Mouse (Mus musculus) heart, postnatal 4 days (tissue): ENCODE measurements around the gene Vpreb1. TPM values are rescaled to one million over a fixed set of nuclear protein-coding genes. Genes with fewer than 3 reads are reported as not detected.
"Not testable (repeated sequence)": the region's sequence is repeated elsewhere in the genome, so short reads cannot be mapped to it uniquely, and the experiment has no call there.

Source experiments
- DNase-seq: peaks from one replicate; pipeline ENCODE4 v3.0.0; 2021
- total RNA-seq, 2 experiments: library from RNA; stranded (reverse); gene quantifications; 2 replicates each; pipeline ENCODE4 v1.2.3; 2021

Gene Vpreb1
- total RNA-seq = not detected

DNA sequence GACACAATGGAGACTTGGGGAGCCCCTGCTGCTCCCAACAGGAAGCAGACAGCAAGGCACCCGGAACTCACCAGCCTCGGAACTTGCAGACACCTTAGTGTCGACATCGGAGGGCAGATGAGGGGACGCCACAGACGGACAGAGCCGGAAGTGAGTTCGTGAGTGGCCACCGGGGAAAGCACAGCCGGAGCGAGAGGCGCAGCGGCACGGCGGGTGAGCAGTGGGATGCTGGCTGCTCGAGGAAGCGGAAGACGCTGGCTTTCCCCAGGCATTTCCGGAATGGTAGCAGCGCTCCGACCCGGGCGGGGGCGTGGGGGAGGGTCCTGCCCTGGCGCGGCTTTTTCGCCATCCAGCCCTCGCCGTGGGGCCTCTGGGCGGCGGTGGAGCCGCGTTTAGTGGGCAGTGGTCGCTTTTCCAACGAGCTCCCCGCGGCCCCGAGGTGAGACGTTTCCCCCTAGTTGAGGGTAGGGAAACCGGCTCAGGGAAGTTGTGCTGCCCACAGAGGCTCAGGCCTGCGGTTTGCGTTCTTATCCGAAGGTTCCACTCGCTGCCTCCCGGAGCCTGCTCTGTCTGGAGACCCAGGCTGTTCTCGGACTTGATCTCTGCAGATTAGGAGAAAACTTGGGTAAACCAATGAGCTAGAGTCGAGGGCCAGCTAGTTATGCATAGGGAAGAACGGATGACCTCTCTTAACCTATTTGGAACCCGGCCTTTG, at the start of gene Vpreb1, which contains the start of gene Top3b:
TSS of gene Vpreb1 (minus strand) at position 227 of the 715 bp plus-strand sequence.
TSS of gene Top3b (plus strand) at position 120 of the 715 bp plus-strand sequence.
- DNase-seq = peak; percentile 92

DNA sequence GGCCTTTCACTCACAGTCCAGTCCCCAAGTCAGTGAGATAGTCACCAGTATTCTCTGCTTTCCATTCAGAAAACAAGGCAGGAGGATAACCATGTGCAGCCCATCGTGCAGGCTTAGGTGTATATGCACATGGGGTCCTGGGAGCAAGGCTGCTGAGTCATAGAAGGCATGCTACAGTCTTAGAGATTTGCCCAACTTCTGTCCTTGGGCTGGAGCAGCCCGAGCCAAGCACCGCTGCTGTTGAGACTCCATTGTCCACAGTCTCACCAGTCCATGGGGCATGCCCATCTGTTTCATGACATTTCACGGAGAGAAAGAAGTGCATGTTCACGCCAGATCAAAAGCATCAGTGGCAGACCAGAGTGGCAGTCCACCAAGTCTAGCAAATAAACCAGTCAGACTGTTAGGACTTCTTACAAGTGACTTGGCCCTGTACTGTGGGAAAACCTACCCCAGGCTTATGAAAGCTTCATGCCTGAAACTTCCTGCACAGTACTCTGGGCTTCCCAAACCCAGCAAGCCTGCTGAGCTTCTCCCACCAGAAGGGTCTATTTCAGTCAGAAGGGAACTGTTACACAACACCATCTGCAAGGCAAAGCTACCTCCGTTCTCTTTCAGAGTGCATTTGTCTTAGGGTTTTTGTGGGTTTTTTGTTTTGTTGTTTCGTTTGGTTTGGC, 47.9 kb upstream of the Vpreb1 start:
- DNase-seq = no peak

DNA sequence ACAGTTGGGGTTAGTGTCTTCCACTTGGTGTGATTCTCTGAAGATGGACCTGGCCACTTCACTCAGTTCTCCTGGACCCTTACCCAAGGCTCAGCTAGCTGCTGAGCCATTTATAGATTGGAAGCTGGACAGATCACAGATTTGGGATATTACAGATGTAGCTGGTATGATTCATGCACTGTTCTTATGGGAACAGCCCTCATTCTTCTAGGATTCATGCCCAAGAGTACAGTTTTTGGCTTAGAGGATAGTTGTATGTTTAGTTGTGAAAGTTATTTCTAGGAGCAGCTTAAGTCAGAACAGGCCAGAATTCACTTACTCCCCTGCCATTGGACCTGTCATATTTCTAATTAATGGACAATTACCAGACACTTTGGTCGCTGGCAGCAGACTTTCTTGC, 42.8 kb upstream of the Vpreb1 start:
- DNase-seq = no peak

DNA sequence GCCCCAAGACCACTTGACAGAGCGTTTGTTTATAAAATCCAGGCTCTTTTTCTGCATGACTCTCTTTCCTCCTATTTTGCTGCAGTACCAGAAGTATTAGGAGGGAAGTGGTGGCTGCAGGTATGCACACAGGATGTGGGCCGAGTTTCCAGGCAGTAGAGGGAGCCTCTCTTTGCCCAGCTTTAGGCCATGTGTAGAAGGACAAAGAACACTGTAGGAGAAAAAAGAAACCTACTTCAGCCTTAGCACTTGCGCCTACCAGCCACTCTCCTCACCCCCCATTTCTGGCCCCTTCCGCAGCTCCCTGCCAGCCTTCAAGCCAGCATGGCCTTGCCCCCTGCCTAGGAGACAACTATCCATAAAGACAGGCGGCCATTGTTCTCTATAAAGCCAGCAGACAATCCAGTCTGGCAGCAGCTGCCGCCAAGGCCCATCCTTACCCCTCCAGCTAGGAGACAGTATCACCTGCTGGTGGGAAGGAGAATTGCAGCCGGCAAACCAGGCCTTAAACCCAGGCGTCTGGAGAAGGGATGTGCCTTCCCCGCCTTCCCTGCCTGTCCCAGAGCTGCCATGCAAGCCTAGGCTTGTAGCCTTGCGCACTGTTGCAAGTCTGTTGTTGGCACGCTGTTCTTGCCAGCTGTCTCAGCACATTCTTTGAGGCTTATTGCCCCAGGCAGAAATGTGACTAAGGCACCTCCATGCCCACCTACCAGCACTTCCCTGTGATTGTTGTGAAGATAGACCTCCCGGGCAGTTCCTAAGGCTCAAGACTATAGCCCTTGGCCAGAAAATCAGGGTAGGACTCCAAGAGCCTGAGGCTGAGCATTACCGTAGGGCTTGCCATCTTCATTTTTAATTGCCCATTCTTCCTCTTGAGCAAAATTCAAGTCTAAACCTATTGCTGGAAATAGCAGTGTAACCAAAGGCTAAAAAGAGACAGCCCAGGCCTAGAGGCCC, 41.3 kb upstream of the Vpreb1 start:
- peak; percentile 87 for DNase-seq

DNA sequence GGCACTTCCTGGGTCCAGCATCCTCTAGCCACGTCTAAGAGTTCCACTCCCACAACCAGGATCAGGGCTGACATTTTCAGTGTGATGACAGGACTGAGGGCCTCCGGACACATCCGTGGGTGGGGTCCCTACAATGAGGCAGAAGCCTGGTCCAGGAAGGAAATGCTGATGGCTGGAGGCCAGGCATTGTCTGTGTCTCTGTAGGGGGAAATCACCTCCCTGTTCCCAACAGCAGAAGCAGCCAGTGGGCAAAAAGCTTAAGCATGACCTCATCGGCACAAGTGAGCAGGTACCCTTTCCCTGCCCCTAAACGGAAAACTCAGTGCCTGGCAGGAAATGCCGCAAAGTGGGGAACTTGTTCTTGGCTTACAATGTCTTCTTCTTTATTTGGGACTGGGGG, 37.2 kb upstream of the Vpreb1 start:
- peak; percentile 86 for DNase-seq

DNA sequence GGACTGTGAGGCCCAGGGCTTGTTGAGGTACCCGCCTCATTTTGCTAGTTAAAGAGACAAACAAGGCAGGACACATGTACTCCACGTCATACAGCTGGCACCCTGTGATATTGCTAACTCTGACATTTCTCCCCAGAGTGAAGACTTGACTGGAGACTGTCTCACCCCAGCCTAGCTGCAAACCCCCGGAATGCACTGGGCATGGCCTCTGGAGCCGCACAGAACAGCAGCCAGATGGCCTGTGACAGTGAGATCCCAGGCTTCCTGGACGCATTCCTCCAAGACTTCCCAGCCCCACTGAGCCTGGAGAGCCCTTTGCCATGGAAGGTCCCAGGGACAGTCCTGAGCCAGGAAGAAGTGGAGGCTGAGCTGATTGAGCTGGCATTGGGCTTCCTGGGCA, 32.5 kb upstream of the Vpreb1 start:
- DNase-seq = no peak

DNA sequence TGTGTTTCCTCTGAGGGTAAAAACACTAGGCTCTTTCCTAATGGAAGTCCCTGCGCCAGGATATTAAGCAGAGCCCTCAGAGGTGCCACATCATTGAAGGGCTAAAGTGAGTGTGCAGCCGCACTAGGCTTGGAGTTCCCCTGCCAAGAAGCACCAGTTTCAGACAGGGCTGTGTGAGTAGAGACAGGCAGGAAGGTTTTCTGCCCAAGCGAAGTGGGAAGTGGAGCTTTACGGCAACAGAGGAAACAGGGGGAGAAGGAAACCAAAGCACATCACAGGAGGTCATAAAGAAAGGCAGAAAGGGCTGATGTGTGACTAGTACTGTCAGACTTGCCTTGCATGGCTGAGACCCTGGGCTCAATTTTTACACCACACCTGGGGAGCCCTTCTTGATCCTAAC, 31.7 kb upstream of the Vpreb1 start:
- DNase-seq = no peak

DNA sequence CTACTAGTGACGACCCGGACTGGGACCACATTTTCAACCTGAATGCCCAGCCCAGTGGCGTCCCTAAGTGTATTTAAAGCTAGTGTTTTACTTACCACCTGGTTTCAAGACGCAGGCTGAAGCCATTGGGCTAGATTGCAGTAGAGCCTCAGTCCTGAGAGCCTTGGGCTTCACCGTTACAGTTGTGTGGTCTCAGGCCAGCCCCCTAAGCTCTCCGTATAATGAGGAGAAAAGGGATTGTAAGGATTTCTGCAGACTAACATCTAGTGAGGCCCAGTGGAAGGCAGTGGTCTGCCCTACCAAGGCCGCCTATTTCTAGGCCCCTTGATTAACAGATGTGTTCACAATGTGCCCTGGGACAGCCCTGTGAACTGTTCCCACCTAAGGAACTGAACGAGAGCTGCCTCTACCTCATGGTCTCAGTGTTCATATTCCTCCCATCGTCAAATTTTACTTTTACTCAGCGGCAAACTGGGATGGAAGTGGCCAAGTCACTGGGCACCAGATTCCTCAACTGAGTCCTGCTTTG, 26.5 kb upstream of the Vpreb1 start:
- no peak for DNase-seq

DNA sequence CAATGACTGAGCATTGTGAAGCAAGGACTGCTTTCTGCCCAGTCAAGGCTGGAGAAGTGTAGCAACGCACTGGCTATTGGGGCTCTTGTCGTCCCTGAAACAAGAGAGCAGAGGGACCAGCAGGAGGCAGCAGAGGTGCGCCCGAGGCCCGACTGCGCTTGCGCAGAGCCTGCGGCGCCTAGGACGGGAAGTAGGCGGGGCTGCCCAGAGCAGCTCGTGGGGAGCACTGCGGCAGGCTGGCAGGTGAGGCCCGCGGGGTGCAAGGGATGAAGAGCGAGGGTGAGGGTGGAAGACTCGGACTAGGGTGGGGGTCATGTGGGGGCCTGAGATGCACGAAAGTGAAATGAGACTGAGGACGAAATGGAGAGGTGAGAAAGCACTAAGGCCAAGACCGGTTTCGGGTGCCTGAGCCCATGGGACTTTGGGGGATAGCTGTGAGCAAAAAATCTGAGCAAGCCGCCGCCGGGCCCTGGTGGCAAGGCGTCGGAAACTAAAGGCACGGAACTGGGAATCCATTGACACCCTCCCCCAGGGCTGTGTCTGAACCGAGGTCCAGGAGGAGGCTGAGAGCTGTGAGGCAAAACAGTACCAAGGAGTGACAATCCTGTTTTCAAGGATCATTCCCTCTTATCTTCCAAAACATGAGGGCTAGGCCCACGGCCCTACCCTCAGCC, 25.9 kb upstream of the Vpreb1 start, which contains the start of gene Ppm1f:
TSS of gene Ppm1f (plus strand) at position 88 of the 674 bp plus-strand sequence.
- DNase-seq = peak; percentile 98

DNA sequence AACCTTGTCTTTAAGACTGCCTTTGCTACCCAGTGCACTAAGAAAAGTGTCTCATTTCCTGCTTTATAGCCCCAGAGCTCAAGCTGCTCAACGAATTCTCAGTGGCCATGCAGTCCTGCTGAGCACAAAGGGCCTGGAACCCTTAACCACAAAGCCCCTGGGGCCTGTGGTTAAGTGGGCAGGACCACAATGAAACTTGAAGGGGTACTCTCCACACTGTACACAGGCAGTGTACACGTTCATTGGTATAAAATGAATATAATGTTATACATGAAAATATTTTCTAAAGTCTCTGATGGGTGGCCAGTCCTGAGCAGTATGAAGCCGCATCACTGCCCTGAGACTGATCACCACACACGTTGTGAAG, 25.4 kb upstream of the Vpreb1 start:
- DNase-seq = no peak

DNA sequence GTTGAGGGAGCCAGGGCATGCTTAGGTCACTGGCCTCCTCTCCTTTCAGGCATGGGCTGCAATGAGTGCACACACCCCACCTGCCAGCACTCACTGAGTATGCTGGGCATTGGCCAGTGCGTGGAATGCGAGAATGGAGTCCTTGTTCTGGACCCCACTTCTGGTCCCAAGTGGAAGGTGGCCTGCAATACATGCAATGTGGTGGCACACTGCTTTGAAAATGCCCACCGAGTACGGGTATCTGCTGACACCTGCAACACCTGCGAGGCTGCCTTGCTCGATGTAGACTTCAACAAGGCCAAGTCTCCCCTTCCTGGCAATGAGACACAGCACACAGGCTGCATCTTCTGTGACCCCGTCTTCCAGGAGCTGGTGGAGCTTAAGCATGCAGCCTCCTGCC, 21.7 kb upstream of the Vpreb1 start:
- DNase-seq = no peak

DNA sequence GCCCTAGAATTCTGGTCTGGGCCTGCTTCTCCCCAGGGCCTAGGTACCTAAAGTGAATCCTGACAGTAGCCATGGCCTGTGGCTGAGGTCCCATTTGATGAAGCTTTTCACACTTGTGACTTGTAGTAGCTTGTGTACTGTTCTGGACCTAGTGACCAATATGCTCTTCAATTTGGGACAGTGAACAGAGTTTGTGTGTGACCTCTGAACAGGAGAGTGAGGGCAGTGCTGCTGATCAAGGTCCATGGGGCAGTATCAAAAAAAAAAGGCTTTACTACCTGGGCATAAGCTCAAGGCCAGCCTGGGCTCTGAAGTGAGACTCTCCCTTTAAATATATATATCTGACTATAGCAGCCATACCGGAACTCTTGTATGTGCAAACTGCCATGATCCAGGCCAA, 17.7 kb upstream of the Vpreb1 start:
- DNase-seq = no peak

DNA sequence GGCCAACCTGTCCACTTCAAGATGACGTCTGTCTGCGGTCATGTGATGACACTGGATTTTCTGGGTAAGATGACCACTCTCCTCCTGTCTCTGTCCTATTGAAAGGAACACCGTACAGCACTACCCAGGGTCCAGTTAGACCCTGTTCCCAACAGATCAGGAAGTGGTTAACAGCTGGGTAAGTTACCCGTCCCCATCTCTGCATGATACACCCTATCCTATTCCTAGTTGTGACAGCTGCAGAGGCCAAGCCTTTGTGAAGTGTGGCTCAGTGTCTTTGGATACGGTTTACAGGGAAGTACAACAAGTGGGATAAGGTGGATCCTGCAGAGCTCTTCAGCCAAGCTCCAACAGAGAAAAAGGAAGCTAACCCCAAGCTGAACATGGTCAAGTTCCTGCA, 8.4 kb upstream of the Vpreb1 start:
- DNase-seq = no peak

DNA sequence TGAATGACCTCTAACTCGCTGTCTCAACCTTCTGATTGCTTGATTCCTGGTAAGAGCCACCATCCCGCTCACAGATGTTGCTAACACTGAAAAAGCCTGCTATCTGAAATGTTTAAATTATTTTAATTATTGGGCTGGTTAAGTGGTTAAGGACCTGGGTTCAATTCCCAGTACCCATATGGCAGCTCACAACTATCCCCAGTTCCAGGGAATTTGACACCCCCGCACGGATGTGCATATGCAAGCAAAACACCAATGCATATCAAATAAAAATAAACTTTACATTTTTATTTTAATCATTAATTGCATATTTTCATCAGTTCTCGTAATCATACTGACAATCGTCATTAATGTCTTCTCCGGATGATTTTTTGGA, 414 bp downstream of the Vpreb1 start:
- DNase-seq = no peak

DNA sequence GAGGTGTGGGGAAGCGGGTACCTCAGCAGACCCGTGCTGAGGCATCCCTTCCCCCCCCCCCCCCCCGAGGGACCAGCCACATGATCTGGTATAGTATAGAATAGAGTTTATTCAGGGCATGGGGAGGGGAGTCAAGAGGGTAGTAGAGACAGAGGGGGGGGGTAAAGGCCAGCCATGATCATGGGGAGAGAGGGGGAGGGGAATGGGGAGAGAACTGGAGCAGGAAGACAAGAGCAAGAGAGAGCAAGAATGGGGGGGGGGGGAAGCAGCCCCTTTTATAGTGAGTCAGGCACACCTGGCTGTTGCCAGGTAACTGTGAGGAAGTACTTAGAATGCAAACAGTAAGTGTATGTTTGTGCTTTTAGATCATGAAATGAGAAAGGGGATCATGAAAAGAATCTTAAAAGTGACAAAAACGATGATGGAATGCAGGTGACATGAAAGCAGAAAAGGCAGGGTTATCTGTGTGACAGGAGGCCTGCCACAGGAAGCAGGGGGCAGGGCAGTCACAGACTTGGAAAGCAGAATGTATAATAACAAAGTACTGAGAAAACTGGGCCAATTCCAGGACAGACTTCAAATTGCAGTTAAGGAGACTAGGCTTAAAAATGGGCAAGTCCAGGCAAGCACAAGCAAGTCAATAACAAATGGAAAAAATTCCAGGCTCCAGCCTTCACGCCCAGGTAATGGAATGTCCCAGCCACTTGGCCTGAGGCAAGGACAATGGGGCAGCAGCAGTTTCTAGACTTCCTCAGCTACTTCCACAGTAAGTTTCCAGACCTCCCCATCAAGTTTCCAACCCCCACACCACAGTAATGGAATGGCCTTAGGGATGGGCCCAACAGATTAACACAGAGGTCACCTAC, 4.7 kb downstream of the Vpreb1 start:
- peak; percentile 17 for DNase-seq

DNA sequence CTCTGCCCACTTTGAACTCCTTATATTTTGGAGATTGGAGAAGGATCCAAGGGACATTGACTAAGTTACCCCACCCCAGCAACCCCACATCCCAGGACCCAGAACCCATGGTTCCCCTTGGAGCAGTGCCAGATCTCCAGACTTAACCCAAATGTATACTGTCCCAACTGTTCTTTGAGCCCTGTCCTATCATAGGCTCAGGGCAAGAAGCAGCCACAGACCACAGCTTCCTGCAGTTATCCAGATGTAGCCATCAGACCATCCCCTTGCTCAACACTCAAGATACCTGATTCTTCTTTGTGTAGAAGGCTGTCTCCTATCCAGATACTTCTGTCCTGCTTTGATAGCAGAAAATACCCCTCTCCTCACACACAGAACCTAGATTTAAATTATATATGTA, 5.4 kb downstream of the Vpreb1 start:
- DNase-seq = no peak

DNA sequence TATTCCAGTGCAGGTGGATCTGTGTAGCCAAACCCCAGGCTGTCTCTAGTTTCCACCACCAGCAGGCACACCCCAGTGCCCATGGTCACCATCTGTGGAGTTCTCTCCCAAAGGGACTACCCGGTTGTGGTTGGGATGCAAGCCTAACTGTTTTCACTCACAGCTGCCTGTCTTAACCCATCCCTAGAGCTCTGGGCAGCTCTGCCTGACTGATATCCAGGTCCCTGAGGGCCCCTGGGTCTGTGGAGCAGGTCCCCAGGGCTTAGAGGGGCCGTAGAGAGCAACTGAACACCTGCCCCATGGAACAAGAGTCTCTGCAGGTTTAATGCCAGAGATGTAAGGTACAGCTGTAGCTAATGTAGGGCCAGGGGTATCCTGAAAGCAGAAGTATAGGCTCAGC, 6.7 kb downstream of the Vpreb1 start, which contains the start of gene Igll1:
TSS of gene Igll1 (minus strand) at position 8 of the 400 bp plus-strand sequence.
- no peak for DNase-seq

DNA sequence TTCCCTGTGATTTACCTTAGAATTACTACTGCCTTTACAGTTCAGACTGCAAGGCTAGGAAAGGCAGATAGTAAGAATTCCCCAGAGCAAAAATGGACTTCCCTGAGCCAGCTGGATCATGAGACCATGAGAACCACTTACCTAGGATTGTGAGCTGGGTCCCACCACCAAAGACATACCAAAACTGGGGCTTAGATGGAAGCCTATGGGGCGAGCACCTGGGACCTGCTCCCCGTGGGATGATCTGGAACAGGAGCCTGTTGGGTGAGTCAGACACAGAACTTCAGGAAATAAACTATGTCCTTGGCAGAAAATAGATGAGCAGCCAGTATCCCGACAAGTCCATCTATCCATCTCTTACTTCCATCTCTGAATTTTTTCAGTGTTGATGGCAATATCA, 8.4 kb downstream of the Vpreb1 start:
- DNase-seq = no peak

DNA sequence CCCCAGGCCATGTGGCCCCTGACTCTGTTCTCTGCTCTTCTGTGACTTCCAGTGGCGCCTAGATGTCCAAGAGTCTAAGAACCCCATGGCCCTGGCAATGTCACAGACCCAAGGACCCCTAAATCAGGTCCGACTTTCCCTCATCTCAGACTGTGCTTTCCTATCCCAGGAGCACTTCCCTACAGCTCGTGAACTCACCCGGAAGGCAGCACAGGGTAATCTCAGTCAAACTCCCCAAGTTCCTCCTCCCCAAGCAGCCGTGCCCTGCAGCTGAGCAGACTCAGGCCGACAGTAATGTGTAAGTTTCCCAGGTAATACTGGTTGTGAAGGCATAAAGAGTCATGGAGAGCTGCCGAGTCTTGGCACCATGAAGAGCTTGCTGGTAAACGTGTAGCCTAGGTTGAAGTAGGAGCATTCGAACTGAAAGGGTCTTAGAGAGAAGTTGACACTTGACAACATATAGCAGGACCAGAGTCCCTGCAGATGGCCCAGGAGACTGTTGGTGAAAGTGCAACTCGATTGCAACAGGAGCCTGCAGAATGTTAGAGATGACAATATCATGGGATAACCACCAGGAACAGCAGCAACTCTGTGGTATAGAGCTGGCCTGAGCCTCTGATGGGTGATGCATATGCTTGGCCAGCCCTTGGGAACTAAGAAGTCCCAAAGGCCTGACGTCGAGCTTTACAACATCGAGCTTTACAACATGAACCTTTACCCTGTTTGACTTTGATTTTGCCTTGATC, 13.7 kb downstream of the Vpreb1 start:
- DNase-seq = no peak

DNA sequence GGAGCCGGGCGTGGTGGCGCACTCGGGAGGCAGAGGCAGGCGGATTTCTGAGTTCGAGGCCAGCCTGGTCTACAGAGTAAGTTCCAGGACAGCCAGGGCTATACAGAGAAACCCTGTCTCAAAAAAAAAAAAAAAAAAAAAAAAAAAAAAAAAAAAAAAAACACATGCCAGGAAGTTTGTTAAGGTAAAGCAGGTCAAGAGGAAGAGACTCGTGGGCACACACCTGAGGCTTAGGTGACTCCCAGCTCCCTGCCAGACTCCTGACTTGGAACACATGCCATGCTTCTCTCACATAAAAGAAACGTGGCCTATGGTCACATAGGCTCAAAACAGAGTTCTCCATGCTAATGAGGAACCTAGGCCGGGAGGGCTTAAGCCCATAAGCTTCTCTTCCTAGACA, 14.6 kb downstream of the Vpreb1 start:
- DNase-seq = not testable (repeated sequence)
